Mouse (Mus musculus) thymus, adult 2 months (tissue): Measurements from ENCODE around the gene Bdkrb2.

Experiments used
- CTCF ChIP-seq: fragments of 200-500 bp; IDR thresholded peaks from 2 replicates; pipeline ENCODE4 v1.5.1; 2012; ENCODE audit warnings: mild to moderate bottlenecking, control low read depth, low read length, moderate library complexity, borderline replicate concordance; ENCODE audit not compliant: control insufficient read depth, poor library complexity, insufficient read depth; ENCODE audit errors: extremely low read depth
- POLR2A ChIP-seq: fragments of 200-500 bp; IDR thresholded peaks from 2 replicates; pipeline ENCODE4 v1.6.1; 2012; ENCODE audit warnings: mild to moderate bottlenecking, low read length, control low read depth, moderate library complexity; ENCODE audit not compliant: control insufficient read depth, poor library complexity, insufficient read depth; ENCODE audit errors: extremely low read depth

DNA sequence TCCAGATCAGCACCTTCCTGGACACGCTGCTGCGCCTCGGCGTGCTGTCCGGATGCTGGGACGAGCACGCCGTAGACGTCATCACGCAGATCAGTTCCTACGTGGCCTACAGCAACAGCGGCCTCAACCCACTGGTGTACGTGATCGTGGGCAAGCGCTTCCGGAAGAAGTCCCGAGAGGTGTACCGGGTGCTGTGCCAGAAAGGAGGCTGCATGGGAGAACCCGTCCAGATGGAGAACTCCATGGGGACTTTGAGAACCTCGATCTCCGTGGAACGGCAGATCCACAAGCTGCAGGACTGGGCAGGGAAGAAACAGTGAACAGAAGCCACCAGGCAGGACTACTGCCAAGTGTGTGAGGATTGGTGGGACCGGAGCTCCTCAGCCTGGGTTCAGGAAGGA is 29.3 kb downstream of the Bdkrb2 start:
- no peak for TF ChIP-seq CTCF
- TF ChIP-seq POLR2A, result no peak
